29 mouse cellular contexts compared by ENCODE assay signal in the genomic region with DNA sequence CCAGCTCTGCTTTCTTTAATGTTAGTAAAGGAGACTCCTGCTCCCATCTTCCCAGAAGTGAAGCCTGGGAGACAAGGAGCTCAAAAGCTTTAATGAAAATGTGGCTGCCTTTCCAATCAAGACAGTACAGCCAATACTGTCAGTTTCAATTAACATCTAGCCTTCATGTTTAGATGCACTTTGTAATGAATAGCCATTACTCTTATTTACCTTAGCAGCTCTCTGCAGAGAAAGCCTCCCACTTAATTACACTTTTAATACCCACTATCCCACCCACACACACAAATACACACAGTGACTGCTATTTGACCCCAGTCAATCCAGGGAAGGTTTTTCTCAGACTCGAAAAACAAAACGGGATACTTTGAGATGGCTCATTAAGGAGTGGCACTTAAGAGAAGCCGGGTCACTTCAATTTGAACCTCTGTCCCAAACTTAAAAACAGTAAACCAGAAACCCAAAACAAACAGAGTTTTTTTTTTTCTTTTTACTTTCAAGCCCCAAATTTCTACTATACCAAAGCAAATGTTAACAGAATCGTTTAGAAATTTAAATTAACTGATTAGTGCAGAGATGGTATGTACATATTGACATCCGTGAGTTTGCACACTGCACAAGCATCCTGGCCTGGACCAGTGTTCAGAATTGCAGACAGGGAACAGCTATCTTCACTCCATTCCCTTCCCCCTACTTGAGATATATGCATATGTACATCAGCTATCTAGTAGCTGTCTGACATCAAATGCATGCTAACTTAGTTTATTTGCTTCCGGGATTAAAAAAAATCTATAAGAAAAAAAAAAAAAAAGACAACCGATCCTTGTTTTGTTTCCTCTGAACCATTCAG.
DNase-seq lines count a peak whose midpoint lies in the region; ATAC-seq lines count a peak whose summit lies in the region.
"Had no signal": no experiment of that assay in that cellular context is flagged by ENCODE, and none has a peak within 500 bp of the region (broad histone marks: within the 10 kb centered on the region; RNA-seq: fewer than 3 reads in every experiment).

No protein-coding gene starts in this region.

- no peaks in the 10 kb centered on the region for H3K4me1 ChIP-seq in hindbrain, embryonic 16.5 days (ENCODE audit: control insufficient read depth, insufficient read depth, low read depth, low read length)
- H3K4me1 ChIP-seq in hindbrain, embryonic 11.5 days (replicated peaks; ENCODE audit: control insufficient read depth, insufficient read depth, low read length) = no peaks in the 10 kb centered on the region
- H3K4me1 ChIP-seq in kidney, embryonic 16.5 days (ENCODE audit: insufficient read depth, low read length) = peaks cover 3% of the 10 kb centered on the region; the same call in 1 of the 2 replicates
- H3K4me1 ChIP-seq in neural tube, embryonic 11.5 days (ENCODE audit: control insufficient read depth, insufficient read depth, low read length) = no peaks in the 10 kb centered on the region
- H3K4me1 ChIP-seq in neural tube, embryonic 15.5 days = 0 out of 2 replicates have a peak, but pooled peaks cover 6% of the 10 kb centered on the region
- H3K4me1 ChIP-seq: forebrain, embryonic 15.5 days; intestine, embryonic 15.5 days; lung, embryonic 15.5 days had no signal

- H3K9me3 ChIP-seq in hindbrain, embryonic 16.5 days (ENCODE audit: control insufficient read depth, low read length) = no peaks in the 10 kb centered on the region
- H3K9me3 ChIP-seq in hindbrain, embryonic 11.5 days (ENCODE audit: control insufficient read depth, low read length) = no peaks in the 10 kb centered on the region
- no peaks in the 10 kb centered on the region for H3K9me3 ChIP-seq in kidney, embryonic 16.5 days (ENCODE audit: low read length)
- H3K9me3 ChIP-seq in neural tube, embryonic 11.5 days (ENCODE audit: control insufficient read depth, low read length) = no peaks in the 10 kb centered on the region
- no peaks in the 10 kb centered on the region for H3K9me3 ChIP-seq in neural tube, embryonic 15.5 days (replicated peaks)
- H3K9me3 ChIP-seq: forebrain, embryonic 10.5 days; forebrain, embryonic 15.5 days; heart, embryonic 12.5 days; hindbrain, embryonic 15.5 days; intestine, embryonic 15.5 days; limb, embryonic 13.5 days; lung, embryonic 15.5 days; midbrain, embryonic 10.5 days had no signal

- H3K4me3 ChIP-seq in hindbrain, embryonic 16.5 days (ENCODE audit: low read length) = no peak overlapping the region
- H3K4me3 ChIP-seq in hindbrain, embryonic 11.5 days (ENCODE audit: low read depth, low read length) = no peak overlapping the region
- H3K4me3 ChIP-seq in kidney, embryonic 16.5 days (ENCODE audit: low read length) = no peak overlapping the region
- no peak overlapping the region for H3K4me3 ChIP-seq in neural tube, embryonic 11.5 days (ENCODE audit: low read depth, low read length)
- H3K4me3 ChIP-seq in neural tube, embryonic 15.5 days (replicated peaks) = no peak overlapping the region
- H3K4me3 ChIP-seq: embryonic facial prominence, embryonic 12.5 days; forebrain, embryonic 10.5 days; forebrain, embryonic 15.5 days; gastrocnemius, adult 2 months; heart, embryonic 12.5 days; hindbrain, embryonic 15.5 days; intestine, embryonic 15.5 days; layer of hippocampus, adult 2 months; limb, embryonic 13.5 days; lung, embryonic 15.5 days; midbrain, embryonic 10.5 days had no signal

- H3K36me3 ChIP-seq in hindbrain, embryonic 16.5 days (ENCODE audit: control insufficient read depth, insufficient read depth, low read length) = no peaks in the 10 kb centered on the region
- H3K36me3 ChIP-seq in hindbrain, embryonic 11.5 days (ENCODE audit: control insufficient read depth, insufficient read depth, low read length) = no peaks in the 10 kb centered on the region
- H3K36me3 ChIP-seq in kidney, embryonic 16.5 days (ENCODE audit: insufficient read depth, low read length) = 0 out of 2 replicates have a peak, but pooled peaks cover 3% of the 10 kb centered on the region
- no peaks in the 10 kb centered on the region for H3K36me3 ChIP-seq in neural tube, embryonic 11.5 days (ENCODE audit: control insufficient read depth, insufficient read depth, low read length)
- H3K36me3 ChIP-seq in neural tube, embryonic 15.5 days = no peaks in the 10 kb centered on the region
- H3K36me3 ChIP-seq: embryonic facial prominence, embryonic 12.5 days; forebrain, embryonic 10.5 days; forebrain, embryonic 15.5 days; heart, embryonic 12.5 days; hindbrain, embryonic 15.5 days; intestine, embryonic 15.5 days; lung, embryonic 15.5 days; midbrain, embryonic 10.5 days had no signal

- DNase-seq in hindbrain, embryonic 11.5 days (ENCODE audit: low spot score) = no peak
- DNase-seq in kidney, postnatal 25 days = no peak
- DNase-seq in neural tube, embryonic 11.5 days (ENCODE audit: low spot score) = no peak
- DNase-seq in heart, adult 8-10 months (ENCODE audit: low spot score) = no peak
- DNase-seq: adrenal gland, postnatal 10 days; cerebellum, adult 8-10 months; cerebellum, postnatal 25 days; gastrocnemius, adult 2 months; gastrocnemius, postnatal 36 days; heart, adult 18-20 months; heart, postnatal 4 days; kidney, postnatal 10 days; thymus, adult 2 months; thymus, postnatal 36 days had no signal

- 0 out of 2 replicates have a peak, but pooled peaks have one; percentile 27 for ATAC-seq in hindbrain, embryonic 16.5 days
- no peak for ATAC-seq in hindbrain, embryonic 11.5 days (ENCODE audit: low FRiP score)
- peak; percentile 92; the same call in 1 of the 2 replicates for ATAC-seq in kidney, embryonic 16.5 days (ENCODE audit: low FRiP score, low TSS enrichment)
- 0 out of 2 replicates have a peak, but pooled peaks have one; percentile 41 for ATAC-seq in neural tube, embryonic 11.5 days (ENCODE audit: insufficient read depth, low FRiP score, low TSS enrichment)
- no peak for ATAC-seq in neural tube, embryonic 15.5 days (ENCODE audit: low FRiP score)
- ATAC-seq: forebrain, embryonic 15.5 days; intestine, embryonic 15.5 days; Patski had no signal

- no peaks in the 10 kb centered on the region for H3K27me3 ChIP-seq in hindbrain, embryonic 16.5 days (replicated peaks; ENCODE audit: control insufficient read depth, insufficient read depth, low read length)
- no peaks in the 10 kb centered on the region for H3K27me3 ChIP-seq in hindbrain, embryonic 11.5 days (ENCODE audit: control insufficient read depth, insufficient read depth, low read length)
- H3K27me3 ChIP-seq in kidney, embryonic 16.5 days (ENCODE audit: insufficient read depth, low read length) = no peaks in the 10 kb centered on the region
- no peaks in the 10 kb centered on the region for H3K27me3 ChIP-seq in neural tube, embryonic 11.5 days (ENCODE audit: control insufficient read depth, insufficient read depth, low read length)
- H3K27me3 ChIP-seq in neural tube, embryonic 15.5 days (replicated peaks) = no peaks in the 10 kb centered on the region
- H3K27me3 ChIP-seq: embryonic facial prominence, embryonic 12.5 days; forebrain, embryonic 15.5 days; heart, embryonic 12.5 days; hindbrain, embryonic 15.5 days; intestine, embryonic 15.5 days; limb, embryonic 13.5 days; lung, embryonic 15.5 days; Patski had no signal

- WGBS in hindbrain, embryonic 16.5 days = 68% methylated on average over 7 of the region's 7 CpGs
- WGBS in hindbrain, embryonic 11.5 days = 69% methylated on average over 7 of the region's 7 CpGs
- WGBS in kidney, embryonic 16.5 days = 22% methylated on average over 7 of the region's 7 CpGs
- 53% methylated on average over 7 of the region's 7 CpGs for WGBS in neural tube, embryonic 11.5 days
- 52% methylated on average over 7 of the region's 7 CpGs for WGBS in neural tube, embryonic 15.5 days

- H3K4me2 ChIP-seq in hindbrain, embryonic 16.5 days (ENCODE audit: low read length) = no peak overlapping the region
- no peak overlapping the region for H3K4me2 ChIP-seq in hindbrain, embryonic 11.5 days (replicated peaks; ENCODE audit: low read depth, low read length)
- no peak overlapping the region for H3K4me2 ChIP-seq in kidney, embryonic 16.5 days (replicated peaks; ENCODE audit: low read depth, low read length)
- H3K4me2 ChIP-seq in neural tube, embryonic 11.5 days (ENCODE audit: low read depth) = no peak overlapping the region
- H3K4me2 ChIP-seq in neural tube, embryonic 15.5 days = no peak overlapping the region
- H3K4me2 ChIP-seq: embryonic facial prominence, embryonic 12.5 days; forebrain, embryonic 15.5 days; heart, embryonic 12.5 days; hindbrain, embryonic 15.5 days; intestine, embryonic 15.5 days; limb, embryonic 13.5 days; liver, embryonic 11.5 days; lung, embryonic 15.5 days had no signal

- no peak overlapping the region for H3K27ac ChIP-seq in hindbrain, embryonic 16.5 days (ENCODE audit: low read depth, low read length)
- no peak overlapping the region for H3K27ac ChIP-seq in hindbrain, embryonic 11.5 days (ENCODE audit: low read depth, low read length)
- peak overlapping the region; percentile 55; the same call in 1 of the 2 replicates for H3K27ac ChIP-seq in kidney, embryonic 16.5 days (ENCODE audit: low read length)
- no peak overlapping the region for H3K27ac ChIP-seq in neural tube, embryonic 11.5 days (ENCODE audit: low read depth, low read length)
- H3K27ac ChIP-seq in neural tube, embryonic 15.5 days (replicated peaks) = no peak overlapping the region
- H3K27ac ChIP-seq: embryonic facial prominence, embryonic 12.5 days; forebrain, embryonic 10.5 days; forebrain, embryonic 15.5 days; gastrocnemius, adult 2 months; hindbrain, embryonic 15.5 days; intestine, embryonic 15.5 days; layer of hippocampus, adult 2 months; limb, embryonic 13.5 days; lung, embryonic 15.5 days; midbrain, embryonic 10.5 days had no signal

- no peak overlapping the region for H3K9ac ChIP-seq in hindbrain, embryonic 16.5 days (ENCODE audit: low read depth, low read length)
- H3K9ac ChIP-seq in hindbrain, embryonic 11.5 days (ENCODE audit: low read depth, low read length) = no peak overlapping the region
- H3K9ac ChIP-seq in kidney, embryonic 16.5 days (replicated peaks; ENCODE audit: low read length) = no peak overlapping the region
- no peak overlapping the region for H3K9ac ChIP-seq in neural tube, embryonic 11.5 days (ENCODE audit: low read length)
- no peak overlapping the region for H3K9ac ChIP-seq in neural tube, embryonic 15.5 days (replicated peaks)
- H3K9ac ChIP-seq: embryonic facial prominence, embryonic 12.5 days; forebrain, embryonic 15.5 days; heart, embryonic 12.5 days; hindbrain, embryonic 15.5 days; intestine, embryonic 15.5 days; limb, embryonic 13.5 days; lung, embryonic 15.5 days had no signal

Comparison
In these comparisons a context has a peak if more than half of its experiments do, and no peak if none do; other contexts are left out.
1. ATAC-seq: peak in hindbrain, embryonic 16.5 days (single experiment), kidney, embryonic 16.5 days (single experiment) and neural tube, embryonic 11.5 days (single experiment); none in hindbrain, embryonic 11.5 days (single experiment) and neural tube, embryonic 15.5 days (single experiment).